Mouse (Mus musculus): ENCODE measurements at regions not wholly inside any gene's neighbourhood (a gene's known extent, or its start where the extent isn't known, plus 50 kb on each side); places are given as distances from the start of the nearest gene placed in this dataset.

DNA sequence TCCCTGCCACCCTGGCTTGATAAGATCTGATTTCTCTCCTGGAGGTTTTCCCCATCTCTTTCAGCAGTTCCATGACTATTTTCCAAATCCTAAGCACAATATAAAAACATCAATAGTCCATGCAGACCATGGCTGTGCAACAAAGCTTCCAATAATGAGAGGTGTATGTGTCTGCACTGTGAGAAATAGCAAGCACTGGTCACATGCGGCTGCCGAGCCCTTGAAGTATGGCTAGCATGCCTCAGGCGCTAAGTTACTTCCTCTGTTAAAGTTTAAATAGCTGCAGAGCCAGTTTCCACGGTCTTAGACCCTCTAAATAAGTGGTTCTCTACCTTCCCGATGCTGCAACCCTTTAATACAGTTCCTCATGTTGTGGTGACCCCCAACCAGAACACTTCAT is 306.6 kb downstream of the Bbx start:
- Histone ChIP-seq H3K9me3 (ENCODE audit: control insufficient read depth, low read depth, low read length) (no peaks in the 10 kb centered on the region), H3K27me3 (ENCODE audit: control insufficient read depth, insufficient read depth, low read length) (no peaks in the 10 kb centered on the region), H3K27ac (ENCODE audit: low read length) (no peak overlapping the region), H3K4me3 (ENCODE audit: low read depth, low read length) (no peak overlapping the region), H3K36me3 (ENCODE audit: control insufficient read depth, insufficient read depth, low read length) (no peaks in the 10 kb centered on the region), H3K4me2 (replicated peaks; ENCODE audit: low read depth, low read length) (no peak overlapping the region), H3K4me1 (ENCODE audit: control insufficient read depth, insufficient read depth, low read length) (no peaks in the 10 kb centered on the region), H3K9ac (replicated peaks; ENCODE audit: low read depth, low read length) (no peak overlapping the region)
- ATAC-seq (ENCODE audit: insufficient number of reproducible peaks, insufficient read depth, low FRiP score, low read depth) = no peak
- 60% methylated on average over 5 of the region's 5 CpGs for WGBS

DNA sequence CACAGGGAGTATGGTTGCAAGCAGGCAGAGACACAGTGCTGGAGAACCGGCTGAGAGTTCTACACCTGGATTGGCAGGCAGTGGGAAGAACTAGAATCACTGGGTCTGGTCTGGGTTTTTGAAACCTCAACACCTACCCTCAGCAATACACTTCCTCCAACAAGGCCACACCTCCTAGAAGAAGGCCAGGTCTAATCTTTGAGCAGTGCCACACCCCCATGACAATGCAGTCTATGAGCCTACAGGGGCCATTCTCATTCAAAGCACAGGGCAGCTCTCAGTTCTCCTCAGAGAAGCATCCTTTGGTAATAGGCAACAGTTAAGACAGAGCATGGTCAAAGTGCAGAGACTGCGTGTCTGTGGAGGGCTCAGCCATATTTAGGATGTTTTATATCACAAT is 300.8 kb downstream of the Bbx start:
- ATAC-seq (ENCODE audit: insufficient number of reproducible peaks, insufficient read depth, low FRiP score, low read depth) = no peak
- Histone ChIP-seq H3K27me3 (ENCODE audit: control insufficient read depth, insufficient read depth, low read length) (no peaks in the 10 kb centered on the region), H3K9me3 (ENCODE audit: control insufficient read depth, low read depth, low read length) (no peaks in the 10 kb centered on the region), H3K4me1 (ENCODE audit: control insufficient read depth, insufficient read depth, low read length) (no peaks in the 10 kb centered on the region), H3K36me3 (ENCODE audit: control insufficient read depth, insufficient read depth, low read length) (no peaks in the 10 kb centered on the region), H3K27ac (ENCODE audit: low read length) (no peak overlapping the region), H3K4me2 (replicated peaks; ENCODE audit: low read depth, low read length) (no peak overlapping the region), H3K9ac (replicated peaks; ENCODE audit: low read depth, low read length) (no peak overlapping the region), H3K4me3 (ENCODE audit: low read depth, low read length) (no peak overlapping the region)
- WGBS = 91% methylated on average over 2 of the region's 2 CpGs

All from stomach, embryonic 14.5 days (tissue).